Mouse (Mus musculus) ES-E14 (cell line): Measurements from ENCODE around the gene Atp5b.

Experiments used
- CHD2 ChIP-seq: IDR thresholded peaks from 2 replicates; pipeline ENCODE4 v1.6.1; 2014; ENCODE audit warnings: mild to moderate bottlenecking, low read depth, low read length, inconsistent platforms
- HCFC1 ChIP-seq: IDR thresholded peaks from 2 replicates; pipeline ENCODE4 v1.6.1; 2012; ENCODE audit warnings: low read length, inconsistent platforms, borderline replicate concordance; ENCODE audit not compliant: insufficient read depth
- MAFK ChIP-seq: IDR thresholded peaks from 2 replicates; pipeline ENCODE4 v1.6.1; 2014; ENCODE audit warnings: mild to moderate bottlenecking, low read depth, low read length, inconsistent platforms; ENCODE audit not compliant: insufficient read depth
- ZC3H11A ChIP-seq: IDR thresholded peaks from 2 replicates; pipeline ENCODE4 v1.6.1; 2012; ENCODE audit warnings: low read depth, mild to moderate bottlenecking, inconsistent platforms, low read length, borderline replicate concordance

DNA sequence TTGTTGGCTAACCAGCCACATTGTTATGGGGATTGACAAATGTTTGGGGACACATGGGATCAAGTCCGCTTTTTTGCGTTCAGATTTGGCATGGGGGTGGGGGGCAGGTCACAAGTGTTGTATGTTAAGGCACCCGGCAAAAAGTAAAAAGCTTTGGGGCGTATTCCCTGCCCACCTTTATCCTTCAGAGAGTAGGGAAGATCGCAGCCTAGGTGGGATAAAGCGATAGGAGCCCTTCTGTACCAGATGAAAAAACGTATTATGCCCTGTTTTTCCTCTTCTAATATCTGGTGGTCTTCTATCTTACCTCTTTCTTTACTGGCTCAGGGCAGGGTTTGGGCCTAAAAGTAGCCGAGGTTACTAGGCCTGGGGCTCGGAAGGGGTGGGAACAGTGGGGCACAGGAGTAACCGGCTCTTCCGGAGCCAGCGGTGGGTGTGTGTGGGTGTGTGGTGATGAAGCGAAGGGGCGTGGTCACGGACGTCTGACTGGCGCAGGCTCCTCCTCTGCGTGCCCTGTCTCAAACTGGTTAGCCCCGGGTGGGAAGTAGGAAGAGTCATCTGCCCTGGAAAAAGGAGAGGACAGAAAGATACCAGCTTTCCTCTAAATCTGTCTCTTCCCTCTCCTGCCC, 11.4 kb downstream of the Atp5b start:
- TF ChIP-seq CHD2 (no peak), MAFK (no peak), ZC3H11A (no peak), HCFC1 (no peak)
